Comparison of ENCODE assay signal across 19 mouse cellular contexts in genomic region chr4:94144901-94145801, GRCm38 (mm10).
DNase-seq lines count a peak whose midpoint lies in the region; ATAC-seq and TF ChIP-seq lines count a peak whose summit lies in the region.
"Had no signal": no experiment of that assay in that cellular context is flagged by ENCODE, and none has a peak within 500 bp of the region (broad histone marks: within the 10 kb centered on the region; RNA-seq: fewer than 3 reads in every experiment).

No protein-coding gene starts in this region.

- ATAC-seq in hindbrain, embryonic 13.5 days (ENCODE audit: low FRiP score), result 0 out of 2 replicates have a peak, but pooled peaks have one; percentile 59
- ATAC-seq in hindbrain, postnatal 0 days, result no peak
- peak; percentile 59; the same call in 1 of the 2 replicates for ATAC-seq in forebrain, embryonic 13.5 days
- ATAC-seq in midbrain, embryonic 13.5 days, result peak; percentile 87

- no peak overlapping the region for H3K4me3 ChIP-seq in hindbrain, embryonic 13.5 days
- H3K4me3 ChIP-seq in hindbrain, postnatal 0 days (ENCODE audit: low read length), result no peak overlapping the region
- H3K4me3 ChIP-seq in forebrain, embryonic 13.5 days, result no peak overlapping the region
- H3K4me3 ChIP-seq in midbrain, embryonic 13.5 days (replicated peaks), result no peak overlapping the region
- H3K4me3 ChIP-seq: gastrocnemius, adult 2 months; limb, embryonic 12.5 days; liver, embryonic 13.5 days; lung, embryonic 15.5 days; myocyte had no signal

- no peaks in the 10 kb centered on the region for H3K9me3 ChIP-seq in hindbrain, embryonic 13.5 days
- no peaks in the 10 kb centered on the region for H3K9me3 ChIP-seq in hindbrain, postnatal 0 days (ENCODE audit: low read length)
- 0 out of 2 replicates have a peak, but pooled peaks cover 5% of the 10 kb centered on the region for H3K9me3 ChIP-seq in forebrain, embryonic 13.5 days (replicated peaks)
- no peaks in the 10 kb centered on the region for H3K9me3 ChIP-seq in midbrain, embryonic 13.5 days
- H3K9me3 ChIP-seq: limb, embryonic 12.5 days; liver, embryonic 13.5 days; lung, embryonic 15.5 days had no signal

- no peaks in the 10 kb centered on the region for H3K36me3 ChIP-seq in hindbrain, embryonic 13.5 days
- no peaks in the 10 kb centered on the region for H3K36me3 ChIP-seq in hindbrain, postnatal 0 days (ENCODE audit: insufficient read depth, low read length)
- no peaks in the 10 kb centered on the region for H3K36me3 ChIP-seq in forebrain, embryonic 13.5 days (ENCODE audit: poor library complexity, severe bottlenecking)
- no peaks in the 10 kb centered on the region for H3K36me3 ChIP-seq in midbrain, embryonic 13.5 days
- H3K36me3 ChIP-seq: limb, embryonic 12.5 days; liver, embryonic 13.5 days; lung, embryonic 15.5 days had no signal

- TF ChIP-seq CTCF in hindbrain, postnatal 0 days (IDR thresholded peaks at IDR 0.05; ENCODE audit: low read depth), result no peak

- H3K27me3 ChIP-seq in hindbrain, embryonic 13.5 days, result 0 out of 2 replicates have a peak, but pooled peaks cover 2% of the 10 kb centered on the region
- H3K27me3 ChIP-seq in hindbrain, postnatal 0 days (ENCODE audit: insufficient read depth, low read length), result no peaks in the 10 kb centered on the region
- H3K27me3 ChIP-seq in forebrain, embryonic 13.5 days, result no peaks in the 10 kb centered on the region
- H3K27me3 ChIP-seq in midbrain, embryonic 13.5 days, result peaks cover 3% of the 10 kb centered on the region; the same call in 1 of the 2 replicates
- H3K27me3 ChIP-seq: limb, embryonic 12.5 days; liver, embryonic 13.5 days; lung, embryonic 15.5 days had no signal

- 0 out of 2 replicates have a peak overlapping the region, but pooled peaks have one; percentile 30 for H3K27ac ChIP-seq in hindbrain, embryonic 13.5 days
- no peak overlapping the region for H3K27ac ChIP-seq in hindbrain, postnatal 0 days
- no peak overlapping the region for H3K27ac ChIP-seq in forebrain, embryonic 13.5 days
- H3K27ac ChIP-seq in midbrain, embryonic 13.5 days, result no peak overlapping the region
- H3K27ac ChIP-seq: gastrocnemius, adult 2 months; limb, embryonic 12.5 days; liver, embryonic 13.5 days; lung, embryonic 15.5 days had no signal

- no peak overlapping the region for H3K9ac ChIP-seq in hindbrain, embryonic 13.5 days
- H3K9ac ChIP-seq in hindbrain, postnatal 0 days (replicated peaks; ENCODE audit: low read length), result no peak overlapping the region
- 0 out of 2 replicates have a peak overlapping the region, but pooled peaks have one; percentile 2 for H3K9ac ChIP-seq in forebrain, embryonic 13.5 days
- H3K9ac ChIP-seq in midbrain, embryonic 13.5 days (replicated peaks), result no peak overlapping the region
- H3K9ac ChIP-seq: limb, embryonic 12.5 days; liver, embryonic 13.5 days; lung, embryonic 15.5 days had no signal

- WGBS in hindbrain, embryonic 13.5 days, result 46% methylated on average over 7 of the region's 7 CpGs
- 30% methylated on average over 7 of the region's 7 CpGs for WGBS in hindbrain, postnatal 0 days
- 15% methylated on average over 7 of the region's 7 CpGs for WGBS in forebrain, embryonic 13.5 days
- 15% methylated on average over 7 of the region's 7 CpGs for WGBS in midbrain, embryonic 13.5 days

- H3K4me2 ChIP-seq in hindbrain, embryonic 13.5 days, result no peak overlapping the region
- no peak overlapping the region for H3K4me2 ChIP-seq in hindbrain, postnatal 0 days (ENCODE audit: low read depth, low read length)
- H3K4me2 ChIP-seq in forebrain, embryonic 13.5 days, result peak overlapping the region; percentile 40; the same call in 1 of the 2 replicates
- peak overlapping the region; percentile 14; the same call in 1 of the 2 replicates for H3K4me2 ChIP-seq in midbrain, embryonic 13.5 days (replicated peaks)
- H3K4me2 ChIP-seq: limb, embryonic 12.5 days; liver, embryonic 13.5 days; lung, embryonic 15.5 days had no signal

- H3K4me1 ChIP-seq in hindbrain, embryonic 13.5 days (replicated peaks), result no peaks in the 10 kb centered on the region; the same call in 1 of the 2 replicates
- no peaks in the 10 kb centered on the region for H3K4me1 ChIP-seq in hindbrain, postnatal 0 days (ENCODE audit: insufficient read depth, low read length)
- H3K4me1 ChIP-seq in forebrain, embryonic 13.5 days, result peaks cover 22% of the 10 kb centered on the region
- peaks cover 19% of the 10 kb centered on the region for H3K4me1 ChIP-seq in midbrain, embryonic 13.5 days (replicated peaks)
- H3K4me1 ChIP-seq: limb, embryonic 12.5 days; liver, embryonic 13.5 days; lung, embryonic 15.5 days had no signal

- DNase-seq in hindbrain, postnatal 0 days (ENCODE audit: low spot score), result no peak
- peak; percentile 59 for DNase-seq in retina, postnatal 1 day
- no peak for DNase-seq in frontal cortex, postnatal 14 days (ENCODE audit: low spot score in 2 of 2)
- no peak for DNase-seq in B cell, adult 2 months
- no peak for DNase-seq in embryo, embryonic 10 days (ENCODE audit: low spot score)
- DNase-seq: adrenal gland, adult 8-10 months; cerebellum, adult 2 months; gastrocnemius, adult 2 months; heart, adult 18-20 months; kidney, adult 2 months; kidney, postnatal 14 days; liver, embryonic 13.5 days; spleen, adult 18-20 months had no signal

Comparison
In these comparisons a context has a peak if more than half of its experiments do, and no peak if none do; other contexts are left out.
1. H3K4me2 ChIP-seq: peak in forebrain, embryonic 13.5 days (single experiment) and midbrain, embryonic 13.5 days (single experiment); none in hindbrain, embryonic 13.5 days (single experiment) and hindbrain, postnatal 0 days (single experiment).